Mouse (Mus musculus) retina, embryonic 14.5 days (tissue): ENCODE data around the gene Stk16.

Source experiments
- DNase-seq: peaks from one replicate; pipeline ENCODE4 v3.0.0-alpha.2; 2015; ENCODE audit warnings: low spot score

Gene Stk16

DNA sequence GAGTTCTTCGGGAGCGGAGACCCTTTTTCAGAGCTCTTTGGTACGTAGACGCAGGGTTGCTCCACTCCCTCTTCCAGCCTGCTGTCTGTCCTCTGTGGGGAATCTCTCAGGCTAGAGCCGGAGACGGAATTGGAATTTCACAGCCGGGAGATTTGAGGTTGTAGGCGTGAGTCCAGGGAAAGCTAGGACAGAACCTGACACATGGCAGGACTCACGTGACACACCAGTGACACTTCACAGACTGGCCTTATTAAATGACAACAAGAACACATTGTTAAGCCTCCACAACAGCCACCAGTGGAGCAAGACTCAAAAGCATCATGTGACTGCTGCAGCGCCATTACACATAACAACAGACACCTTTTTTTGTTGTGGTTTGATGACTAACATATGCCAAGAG lies 29.0 kb downstream of the Stk16 start:
- no peak for DNase-seq

DNA sequence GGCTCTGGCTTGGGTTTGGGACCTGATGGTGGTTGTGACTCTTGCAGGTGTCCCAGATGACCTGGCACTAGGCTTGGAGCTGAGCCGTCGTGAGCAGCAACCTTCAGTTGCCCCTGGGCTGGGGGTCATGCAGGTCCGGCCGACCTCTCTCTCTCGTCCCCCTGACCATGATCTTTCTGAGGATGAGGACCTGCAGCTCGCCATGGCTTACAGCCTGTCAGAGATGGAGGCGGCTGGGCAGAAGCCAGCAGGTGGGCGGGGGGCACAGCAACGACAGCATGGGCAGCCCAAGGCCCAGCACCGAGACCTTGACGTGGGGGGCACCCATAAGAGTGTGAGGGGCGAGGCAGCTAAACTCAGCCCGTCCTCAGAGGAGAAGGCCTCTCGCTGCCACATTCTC lies 32.8 kb downstream of the Stk16 start:
- no peak for DNase-seq

DNA sequence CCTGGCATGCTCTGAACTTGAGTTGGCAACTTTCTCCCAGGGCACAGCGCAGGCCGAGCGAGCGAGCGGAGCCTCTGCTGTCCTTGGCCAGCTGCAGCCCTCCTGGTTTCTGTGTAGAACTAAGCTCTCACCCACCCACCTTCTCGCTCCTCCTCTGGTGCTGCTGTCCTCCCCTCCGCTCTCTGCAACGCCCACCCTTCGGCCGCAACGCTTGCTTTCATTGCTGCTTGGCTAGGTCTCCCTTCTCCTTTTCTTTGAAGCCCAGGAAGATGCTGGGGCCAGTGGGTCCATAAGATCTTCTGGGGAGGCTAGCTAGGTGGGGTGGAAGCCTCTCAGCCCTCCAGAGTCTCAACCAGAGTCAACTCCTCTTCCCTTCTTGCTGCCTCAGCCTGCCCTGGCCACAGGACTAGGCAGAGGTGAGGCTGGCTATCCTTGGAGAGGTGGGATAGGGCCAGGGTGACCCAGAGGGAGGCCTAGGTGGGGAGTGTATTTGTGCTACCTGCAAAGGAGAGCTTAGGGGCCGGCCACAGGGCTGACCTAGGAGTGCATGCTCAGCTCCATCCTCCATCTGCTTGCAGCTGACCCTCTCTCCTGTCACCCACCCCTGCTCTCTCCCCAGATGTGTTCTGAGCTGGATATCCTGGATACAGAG lies 33.7 kb downstream of the Stk16 start:
- no peak for DNase-seq

DNA sequence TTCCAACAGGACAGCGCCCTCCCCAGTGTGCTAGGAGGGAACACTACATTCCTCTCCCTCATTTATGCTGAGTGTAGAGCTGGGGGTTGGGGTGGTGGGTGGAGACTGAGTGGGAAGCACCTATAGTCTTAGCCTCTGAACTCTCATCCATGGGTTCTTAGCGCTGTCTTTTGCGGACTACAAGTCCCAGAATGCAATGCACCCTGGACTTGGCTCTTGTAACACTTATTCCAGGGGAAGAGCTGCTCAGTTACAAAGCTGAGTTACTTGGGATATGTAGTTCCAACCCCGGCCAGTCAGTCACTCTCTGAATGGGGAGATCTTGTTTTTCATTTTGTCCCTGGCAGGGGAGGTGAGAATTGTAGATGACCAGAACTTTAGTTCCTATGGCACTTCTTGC lies 34.2 kb downstream of the Stk16 start:
- peak; percentile 69 for DNase-seq

DNA sequence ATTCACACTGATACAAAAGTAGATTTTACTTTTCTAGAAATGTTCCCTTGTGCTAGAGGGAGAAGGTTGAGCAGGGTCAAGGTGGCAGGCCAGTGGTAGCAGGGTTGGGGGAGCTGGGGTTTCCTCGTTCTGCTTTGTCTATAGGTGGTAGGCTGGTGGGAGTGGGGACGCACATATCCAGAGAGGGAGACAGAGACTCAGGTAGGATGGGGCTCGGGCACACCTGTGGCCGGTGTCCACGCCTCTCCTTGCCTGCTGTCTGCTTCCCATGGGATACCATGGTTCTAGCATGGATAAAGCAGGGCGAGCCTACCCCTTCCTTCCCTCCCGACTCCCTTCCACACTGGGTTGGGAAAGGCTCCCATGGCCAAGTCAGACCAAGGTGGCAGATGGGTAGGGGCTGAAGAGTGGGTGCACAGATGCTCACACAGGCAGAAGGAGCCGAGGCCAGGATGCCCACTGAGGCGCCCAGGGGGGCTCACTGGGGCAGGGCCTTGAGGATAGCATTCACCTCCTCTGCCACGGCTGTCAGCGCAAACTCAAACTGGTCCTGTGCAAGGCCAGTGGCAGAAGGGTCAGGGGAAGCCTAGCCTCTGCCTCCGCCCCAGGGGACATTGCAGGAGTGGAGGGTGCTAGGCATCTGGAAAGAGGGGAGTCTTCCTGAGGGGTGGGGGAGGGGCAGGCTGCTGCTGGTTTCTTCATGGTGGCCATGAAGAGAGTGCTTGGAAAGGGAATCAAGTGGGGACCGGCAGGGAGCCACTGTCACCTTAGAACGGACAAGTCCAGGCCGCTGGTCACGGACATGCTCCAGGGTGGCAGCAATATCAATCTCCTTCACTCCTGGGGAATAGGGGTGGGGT lies 36.7 kb downstream of the Stk16 start:
- DNase-seq, result no peak

DNA sequence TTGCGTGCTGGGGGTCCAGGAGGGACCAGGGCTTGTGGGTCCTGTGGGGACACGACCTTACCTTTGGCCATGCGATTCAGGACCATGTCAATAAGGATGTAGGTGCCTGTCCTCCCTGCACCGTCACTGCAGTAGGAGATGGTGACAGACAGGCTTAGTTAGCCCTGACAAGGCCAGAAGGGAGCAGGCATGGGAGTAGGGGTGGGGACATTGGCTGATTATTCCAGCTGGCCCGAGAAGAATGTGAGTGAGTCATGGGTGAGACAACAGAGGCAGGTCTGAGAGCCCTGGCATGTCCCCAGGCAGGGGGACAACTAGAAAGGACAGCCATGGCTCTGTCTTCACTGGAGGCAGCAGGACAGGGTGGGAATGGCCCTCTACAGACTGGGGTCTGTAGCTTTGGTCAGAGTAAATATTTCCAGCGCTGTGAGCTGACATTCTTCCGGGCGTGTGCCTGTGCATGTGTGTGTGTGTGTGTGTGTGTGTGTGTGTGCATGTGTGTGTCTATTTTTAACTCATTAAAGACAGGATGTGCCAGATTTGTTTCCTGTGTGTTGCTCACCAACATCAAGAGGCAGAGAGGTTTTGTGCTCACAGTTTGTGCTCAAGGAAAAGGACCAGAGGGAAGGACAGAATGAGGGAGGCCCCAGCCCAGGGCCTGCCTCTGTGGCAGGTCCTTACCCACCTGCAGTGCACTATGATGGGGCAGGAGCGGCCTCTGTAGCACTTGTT lies 37.6 kb downstream of the Stk16 start:
- DNase-seq, result no peak

DNA sequence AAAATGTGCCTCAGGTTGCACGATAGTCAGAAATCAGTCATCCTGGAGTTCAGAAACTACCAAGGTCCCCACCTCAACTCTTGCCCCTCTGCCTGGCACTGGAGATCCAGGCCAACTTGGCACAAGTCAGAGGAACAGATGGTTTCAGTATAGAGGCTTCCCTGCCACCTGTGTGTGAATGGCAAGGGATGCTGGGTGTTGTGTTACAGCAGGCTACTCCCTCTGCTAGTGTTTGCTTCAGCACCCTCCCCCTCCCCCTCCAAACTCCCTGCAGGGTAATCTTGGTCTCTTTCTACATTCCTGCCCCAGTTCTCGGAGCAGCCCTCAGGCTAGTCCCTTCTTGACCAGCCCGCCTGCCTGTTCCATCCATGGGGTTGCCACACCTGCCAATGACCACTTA lies 39.9 kb downstream of the Stk16 start:
- no peak for DNase-seq

DNA sequence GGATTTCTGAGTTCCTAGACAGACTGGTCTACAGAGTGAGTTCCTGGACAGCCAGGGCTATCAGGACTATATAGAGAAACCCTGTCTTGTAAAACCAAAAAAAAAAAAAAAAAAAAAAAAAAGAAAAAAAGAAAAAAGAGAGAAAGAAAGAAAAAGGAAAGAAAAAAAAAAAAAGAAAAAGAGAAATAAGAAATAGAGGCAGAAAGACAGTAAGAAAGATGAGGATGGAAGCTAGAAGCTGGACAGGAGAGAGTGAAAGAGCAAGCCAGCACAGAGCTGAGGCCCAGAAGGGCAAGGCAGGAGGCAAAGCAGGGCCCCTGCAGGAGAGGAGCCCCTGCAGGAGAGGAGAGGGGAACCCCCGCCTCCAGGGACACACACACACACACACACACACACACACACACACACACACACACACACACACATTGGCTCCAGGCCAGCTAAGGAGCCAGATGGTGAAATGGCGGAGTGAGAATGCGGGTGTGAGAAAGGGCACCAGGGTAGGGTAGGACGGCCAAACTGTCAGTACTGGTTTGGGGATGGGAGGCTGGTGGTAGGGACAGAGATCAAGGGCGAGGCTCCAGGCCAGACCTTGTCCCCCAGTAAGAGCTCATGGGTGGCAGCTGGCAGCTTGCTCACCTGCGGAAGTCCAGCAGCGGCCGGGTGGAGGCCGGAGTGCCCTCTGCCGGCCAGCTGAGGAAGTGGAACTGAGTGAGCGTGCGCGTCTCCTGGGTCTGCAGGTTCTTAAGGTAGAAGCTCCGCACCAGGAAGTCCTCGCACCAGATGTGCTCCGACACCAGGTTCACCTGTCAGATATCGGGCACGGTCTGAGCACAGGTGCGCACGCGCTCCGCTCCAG lies 40.7 kb downstream of the Stk16 start:
- DNase-seq, result peak; percentile 81

DNA sequence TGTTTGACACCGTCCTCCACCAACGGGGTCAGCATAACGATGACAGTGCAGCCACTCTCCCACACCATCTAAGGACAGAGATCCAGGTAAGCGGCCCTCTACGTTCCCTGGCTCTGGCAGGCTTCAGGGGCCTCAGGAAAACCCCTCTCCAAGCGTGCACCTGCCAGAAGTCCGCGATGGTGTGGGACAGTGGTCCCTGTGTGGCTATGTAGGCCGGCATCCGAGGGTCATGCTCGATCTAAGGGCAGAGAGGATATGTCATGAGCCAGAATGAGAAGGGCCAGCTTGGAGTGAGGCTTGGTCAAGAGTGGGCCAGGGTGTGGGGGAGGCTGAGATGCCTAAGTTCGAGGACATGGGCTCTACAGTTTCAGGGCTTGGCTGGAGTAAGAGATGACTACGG lies 41.7 kb downstream of the Stk16 start:
- DNase-seq, result no peak

DNA sequence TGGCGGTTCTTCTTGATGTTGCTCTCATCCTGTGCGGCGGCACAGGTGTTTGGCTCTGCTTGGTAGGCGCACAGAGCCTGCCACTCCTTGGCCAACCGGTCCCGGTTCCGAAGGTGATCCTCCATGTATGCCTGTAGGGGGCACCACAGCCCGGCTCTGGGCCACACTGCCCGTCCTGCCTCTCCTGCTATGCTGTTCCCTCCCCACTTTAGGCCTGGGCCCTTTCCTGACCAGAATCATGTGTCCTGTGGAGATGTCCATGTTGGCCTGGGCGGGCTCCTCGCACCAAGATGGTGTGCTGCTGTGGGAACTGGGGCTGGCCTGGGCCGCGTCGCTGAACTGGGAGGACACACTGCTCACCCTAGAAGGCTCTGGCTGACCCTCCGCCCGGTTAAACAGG lies 42.4 kb downstream of the Stk16 start:
- DNase-seq, result no peak

DNA sequence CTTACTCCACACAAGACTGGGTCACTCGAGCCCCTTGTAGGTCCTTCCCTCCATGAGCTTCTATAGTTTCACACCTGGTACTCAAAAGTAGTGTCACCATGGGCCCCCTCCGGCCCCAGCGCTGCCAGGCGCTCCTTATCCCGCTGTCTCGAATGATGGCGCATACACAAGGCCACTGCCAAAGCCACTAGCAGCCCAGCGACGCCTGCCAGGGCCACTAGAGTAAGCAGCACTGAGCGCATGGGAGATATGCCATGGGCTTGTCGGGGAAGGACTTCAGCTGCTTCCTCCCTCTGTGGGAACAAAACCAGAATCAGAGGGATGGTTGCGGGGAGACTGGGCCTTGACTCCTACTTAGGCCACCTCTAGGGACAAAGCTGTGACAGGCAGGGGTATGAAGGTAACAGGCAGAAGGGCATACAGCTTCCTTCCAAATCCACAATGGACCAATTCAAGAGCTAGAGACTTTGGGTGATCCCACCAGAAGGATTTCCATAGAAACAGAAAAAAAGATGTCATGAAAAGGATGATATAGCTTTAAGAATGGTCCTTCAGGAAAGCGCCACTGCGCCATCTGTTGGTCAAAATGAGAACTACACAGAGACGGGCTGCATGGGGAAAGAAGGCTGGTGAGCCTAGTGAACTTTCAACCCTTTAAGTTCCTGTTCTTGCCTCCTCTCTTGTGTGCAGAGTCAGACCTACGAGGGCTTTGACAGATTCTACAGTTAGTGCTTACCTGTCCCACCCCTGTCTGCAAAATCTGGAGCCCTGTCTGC lies 43.4 kb downstream of the Stk16 start:
- peak; percentile 91 for DNase-seq

DNA sequence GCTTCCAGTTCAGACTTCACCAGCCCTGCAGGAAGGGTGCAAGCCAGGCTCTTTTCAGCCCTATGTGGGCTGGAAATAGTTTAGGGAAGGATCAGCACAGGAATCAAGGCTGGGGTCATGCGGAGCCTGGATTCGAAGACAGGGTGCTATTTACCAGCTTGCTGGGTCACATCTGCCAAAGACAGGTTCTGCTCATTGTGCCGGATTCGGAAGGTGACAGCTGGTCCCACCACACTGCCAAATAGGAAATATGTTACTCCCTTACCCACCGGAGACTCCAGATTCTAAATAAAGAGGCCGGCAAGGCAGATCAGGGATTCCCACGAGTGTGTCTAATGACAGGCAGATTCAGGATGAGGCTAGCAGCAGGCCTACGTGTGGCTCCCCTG lies 44.0 kb downstream of the Stk16 start:
- DNase-seq, result no peak

DNA sequence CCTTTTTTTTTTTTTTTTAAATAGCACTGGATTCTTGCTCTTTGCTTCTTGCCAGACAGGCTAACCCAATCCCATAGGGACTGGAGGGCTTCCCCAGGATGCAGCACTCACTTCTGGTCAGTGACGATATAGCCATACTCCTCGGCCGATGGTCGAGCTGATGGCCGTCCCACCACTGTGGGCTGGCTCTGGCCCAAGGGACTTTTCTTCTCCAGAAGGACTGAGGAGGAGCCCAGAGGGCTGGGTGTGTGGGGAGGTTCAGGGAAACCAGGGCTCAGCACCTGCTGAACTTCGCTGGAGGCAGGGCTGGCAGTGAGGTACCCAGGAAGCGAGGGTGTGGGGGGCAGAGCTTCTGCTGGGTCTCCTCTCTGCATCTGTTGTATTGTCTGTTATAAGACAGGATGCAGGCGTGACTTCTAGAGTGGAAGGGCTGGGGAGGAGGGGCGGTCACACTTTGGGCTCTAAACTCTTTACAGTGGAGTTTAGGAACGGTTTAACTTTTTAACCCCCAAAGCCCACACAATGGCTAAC lies 44.9 kb downstream of the Stk16 start:
- no peak for DNase-seq

DNA sequence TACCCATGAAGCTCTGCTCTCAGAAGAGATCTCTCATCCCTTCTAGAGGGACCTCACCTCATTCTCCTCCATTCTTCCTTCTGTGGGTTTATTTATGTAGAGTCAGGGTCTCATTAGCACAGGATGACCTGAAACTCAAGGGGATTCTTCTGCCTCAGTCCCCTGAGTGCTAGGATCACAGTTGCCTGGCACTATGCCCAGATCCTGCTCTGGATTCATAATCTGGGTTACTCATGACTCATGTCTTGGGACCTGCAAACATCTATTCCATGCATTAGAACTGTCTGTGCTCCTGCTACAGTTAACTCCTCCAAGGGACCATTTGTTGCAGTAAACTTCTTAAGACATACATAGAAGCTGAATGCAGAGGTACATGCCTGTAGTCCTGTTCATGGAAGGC lies 50.6 kb downstream of the Stk16 start:
- DNase-seq, result no peak

DNA sequence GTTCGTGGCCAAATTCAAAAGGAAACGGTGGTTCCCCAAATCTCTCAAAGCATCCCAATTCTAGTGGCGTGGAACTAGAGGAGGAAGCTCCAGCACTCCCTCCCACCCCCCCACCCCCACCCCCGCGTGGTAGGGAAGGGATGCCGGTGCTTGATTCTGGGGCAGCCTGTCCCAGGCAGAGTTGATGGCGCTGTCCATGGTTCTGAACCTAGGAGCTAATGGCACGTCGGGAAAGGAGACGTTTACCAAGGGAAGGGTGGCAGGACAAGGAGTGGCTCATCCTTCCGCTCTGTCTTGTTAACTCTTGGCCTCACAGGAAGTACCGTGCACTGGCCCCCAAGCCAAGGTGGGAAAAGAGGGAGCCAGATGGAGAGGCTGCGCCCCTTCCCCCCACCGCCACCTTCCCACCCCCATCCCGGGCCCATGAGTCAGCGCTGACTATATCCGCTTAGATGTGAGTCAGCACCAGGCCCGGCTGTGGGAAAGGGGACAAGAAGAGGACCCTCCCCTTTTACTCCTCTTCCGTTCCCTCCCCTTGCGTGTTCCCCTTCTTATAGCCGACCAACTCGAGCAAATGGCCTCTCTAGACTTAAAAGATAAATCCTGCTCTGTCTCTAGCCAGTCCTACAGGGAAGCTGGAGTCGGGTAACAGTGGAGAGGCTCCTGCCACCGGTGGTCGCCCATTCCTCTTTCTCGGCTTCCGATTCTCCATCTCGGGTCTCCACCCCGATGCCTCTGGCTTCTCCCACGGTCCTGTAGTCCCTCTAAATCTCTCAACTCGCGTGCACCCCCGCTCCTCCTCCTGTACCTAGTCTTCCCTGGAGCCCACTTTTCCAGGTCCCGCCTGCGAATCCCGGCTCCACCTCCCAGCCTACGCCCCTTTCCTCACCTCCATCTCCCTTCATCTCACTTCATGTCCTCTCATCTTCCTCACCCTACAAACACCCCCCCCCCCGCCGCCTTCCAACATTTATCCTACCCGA lies 52.6 kb downstream of the Stk16 start:
- peak; percentile 78 for DNase-seq

DNA sequence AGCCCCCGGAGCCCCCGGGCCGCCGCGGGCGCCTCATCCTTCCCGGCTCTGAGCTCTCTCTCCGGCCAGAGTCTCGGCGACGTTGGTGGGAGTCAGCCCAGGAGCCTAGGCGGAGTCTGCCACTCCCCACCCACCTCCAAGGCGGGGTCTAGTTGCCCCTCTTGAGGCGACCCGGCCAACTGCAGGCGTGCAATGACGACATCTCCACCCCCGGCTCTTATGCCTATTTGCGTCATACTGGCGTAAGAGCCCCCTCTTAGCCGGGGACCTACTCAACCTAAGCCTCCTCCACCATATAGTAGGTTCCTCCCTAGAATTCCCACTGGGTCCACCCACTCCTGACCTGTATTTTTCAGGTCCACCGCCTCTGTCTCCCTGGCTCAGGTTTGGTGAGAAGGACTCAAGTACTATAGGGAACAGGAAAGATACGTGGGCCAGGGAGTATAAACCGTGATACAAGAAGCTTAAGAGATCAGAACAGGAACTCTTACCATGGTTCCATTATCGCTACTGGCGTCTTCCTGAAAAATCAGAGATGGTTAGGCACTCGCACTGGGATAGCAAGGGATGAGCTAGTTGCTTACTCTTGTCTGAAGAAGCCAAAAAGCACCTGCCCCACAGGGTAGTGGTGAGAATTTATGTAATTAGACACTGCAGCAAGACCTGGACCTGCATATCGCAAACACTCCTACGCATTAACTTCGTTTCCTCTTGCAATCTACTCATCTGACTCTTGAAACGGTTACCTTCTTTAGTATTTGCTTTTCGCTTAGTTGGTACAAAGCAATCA lies 53.6 kb downstream of the Stk16 start, which contains the start of gene Ptprn:
TSS of gene Ptprn (minus strand) at position 412 of the 790 bp plus-strand sequence.
- peak; percentile 53 for DNase-seq
